Mouse (Mus musculus) macrophage (primary cell): ENCODE results near the gene Kyat3. TPM values are rescaled to one million over a fixed set of nuclear protein-coding genes. Genes with fewer than 3 reads are reported as not detected.

Experiments used
- H3K27ac ChIP-seq: fragments of 350-480 bp; formaldehyde crosslinking; 2 replicates; pipeline ENCODE4 v1.9.0; 2021
- H3K36me3 ChIP-seq: fragments of 350-480 bp; formaldehyde crosslinking; 2 replicates; pipeline ENCODE4 v1.9.0; 2021; ENCODE audit errors: inconsistent target
- H3K4me3 ChIP-seq: fragments of 350-480 bp; formaldehyde crosslinking; 2 replicates; pipeline ENCODE4 v1.9.0; 2021; ENCODE audit errors: inconsistent target
- H3K79me2 ChIP-seq: fragments of 350-480 bp; formaldehyde crosslinking; 2 replicates; pipeline ENCODE4 v1.9.0; 2021; ENCODE audit errors: inconsistent target
- WGBS: methylation state at CpG from one replicate; pipeline ENCODE4 v1.1.7; 2026; ENCODE audit warnings: inconsistent platforms; ENCODE audit not compliant: missing documents; 5-methylcytosine and 5-hydroxymethylcytosine counted together
- polyA plus RNA-seq: library from polyadenylated mRNA; stranded (reverse); fragments of 250-400 nt; gene quantifications from 3 replicates; pipeline ENCODE4 v1.2.4, GENCODE M21; 2018; ENCODE audit warnings: inconsistent platforms

Kyat3 gene
- polyA plus RNA-seq, 1 experiment from 2014 or later, result 2.1 TPM

DNA sequence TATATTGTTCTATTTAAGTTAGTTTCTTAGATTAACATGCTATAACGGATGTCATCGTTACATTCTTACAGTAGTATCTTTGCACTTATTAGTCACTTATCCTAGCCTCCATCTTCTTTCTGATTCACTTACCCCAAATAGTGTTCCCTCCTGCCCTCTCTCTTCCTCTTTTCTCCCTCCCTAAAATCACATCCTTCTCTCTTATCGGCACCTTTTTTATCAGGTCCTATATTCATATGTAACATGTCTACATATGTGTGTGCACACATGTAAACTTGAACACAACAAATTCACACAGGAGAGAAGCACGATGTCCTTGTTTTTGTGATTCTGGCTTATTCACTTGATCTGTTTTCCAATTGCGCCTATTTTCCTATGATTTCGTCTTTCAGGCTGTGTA lies 67.6 kb downstream of the Kyat3 start:
- H3K79me2 ChIP-seq, result peaks cover 83% of the 10 kb centered on the region
- no peak overlapping the region for H3K4me3 ChIP-seq
- WGBS, result 82% methylated on average over 6 of the region's 6 CpGs
- no peak overlapping the region for H3K27ac ChIP-seq
- H3K36me3 ChIP-seq, result peaks cover 25% of the 10 kb centered on the region; the same call in 1 of the 2 replicates

DNA sequence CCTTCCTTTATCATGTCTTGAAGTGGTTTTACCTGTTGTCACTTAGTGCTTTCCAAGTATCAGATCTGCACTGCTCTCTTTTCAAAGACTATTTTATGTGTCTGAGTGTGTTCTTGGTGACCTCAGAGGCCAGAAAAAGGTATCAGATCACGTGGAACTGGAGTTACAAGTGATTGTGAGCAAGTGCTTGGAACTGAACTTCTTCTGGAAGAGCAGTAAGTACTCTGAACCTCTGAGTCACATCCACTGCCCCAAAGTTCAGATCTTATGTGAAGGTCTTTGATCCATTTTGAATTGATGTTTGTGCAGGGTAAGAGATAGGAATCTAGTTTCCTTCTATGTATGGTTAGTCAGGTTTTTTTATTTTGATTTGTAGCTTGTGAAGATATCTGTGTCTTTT lies 69.7 kb downstream of the Kyat3 start:
- H3K27ac ChIP-seq, result no peak overlapping the region
- H3K36me3 ChIP-seq, result peaks cover 44% of the 10 kb centered on the region; the same call in 1 of the 2 replicates
- WGBS, result 45% methylated on average over 1 of the region's 1 CpGs
- H3K79me2 ChIP-seq, result peaks cover 100% of the 10 kb centered on the region
- H3K4me3 ChIP-seq, result no peak overlapping the region

DNA sequence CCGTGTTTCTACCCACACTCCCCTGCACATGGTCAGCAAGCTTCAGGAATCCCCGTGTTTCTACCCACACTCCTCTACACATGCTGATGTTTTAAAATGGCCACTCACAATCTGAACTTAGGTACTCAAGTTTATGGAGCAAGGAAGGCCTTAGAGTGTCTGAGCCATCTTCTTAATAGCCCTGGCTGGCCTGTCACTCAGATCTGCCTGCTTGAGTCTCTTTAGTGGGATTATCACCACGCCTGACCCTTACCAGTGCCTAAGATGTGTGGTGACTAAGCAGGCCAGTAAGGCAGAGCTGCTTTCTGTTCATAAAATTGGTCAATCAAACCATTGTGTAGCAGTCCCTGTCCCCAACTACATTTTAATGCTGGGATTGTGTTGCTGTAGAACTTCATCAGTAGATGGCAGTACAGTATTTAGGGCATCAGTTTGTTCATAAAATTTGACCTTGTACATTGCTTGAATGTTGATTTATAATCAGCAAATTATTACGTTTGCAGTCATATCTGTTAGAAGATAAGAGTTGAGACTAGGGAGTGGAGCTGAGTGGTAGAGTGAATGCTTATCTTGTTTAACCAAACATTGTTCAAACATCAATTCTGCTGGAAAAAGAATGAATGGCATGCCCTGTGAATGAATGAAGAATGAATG lies 72.8 kb downstream of the Kyat3 start:
- 90% methylated on average over 4 of the region's 4 CpGs for WGBS
- Histone ChIP-seq H3K79me2 (peaks cover 92% of the 10 kb centered on the region), H3K27ac (no peak overlapping the region), H3K4me3 (no peak overlapping the region), H3K36me3 (peaks cover 70% of the 10 kb centered on the region; the same call in 1 of the 2 replicates)

DNA sequence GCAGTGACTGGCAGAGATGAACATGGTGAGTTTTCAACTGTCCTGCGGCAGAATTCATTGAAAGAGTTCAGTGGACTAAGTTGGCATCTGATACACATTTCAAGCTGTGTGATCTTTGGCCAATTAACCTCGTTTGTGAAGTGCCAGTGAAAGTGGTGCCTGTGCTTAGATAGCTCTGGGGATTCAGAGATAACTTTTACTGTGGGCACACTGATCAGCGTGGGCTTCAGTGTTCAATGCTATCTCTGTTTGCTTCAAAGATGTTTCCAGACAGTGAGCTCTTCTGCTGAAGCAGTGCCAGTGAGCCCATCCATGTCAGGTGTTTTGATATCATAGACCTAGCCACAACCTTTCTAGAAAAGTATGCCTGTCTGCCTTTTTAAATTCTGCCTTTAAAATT lies 76.4 kb downstream of the Kyat3 start:
- H3K36me3 ChIP-seq, result peaks cover 92% of the 10 kb centered on the region

DNA sequence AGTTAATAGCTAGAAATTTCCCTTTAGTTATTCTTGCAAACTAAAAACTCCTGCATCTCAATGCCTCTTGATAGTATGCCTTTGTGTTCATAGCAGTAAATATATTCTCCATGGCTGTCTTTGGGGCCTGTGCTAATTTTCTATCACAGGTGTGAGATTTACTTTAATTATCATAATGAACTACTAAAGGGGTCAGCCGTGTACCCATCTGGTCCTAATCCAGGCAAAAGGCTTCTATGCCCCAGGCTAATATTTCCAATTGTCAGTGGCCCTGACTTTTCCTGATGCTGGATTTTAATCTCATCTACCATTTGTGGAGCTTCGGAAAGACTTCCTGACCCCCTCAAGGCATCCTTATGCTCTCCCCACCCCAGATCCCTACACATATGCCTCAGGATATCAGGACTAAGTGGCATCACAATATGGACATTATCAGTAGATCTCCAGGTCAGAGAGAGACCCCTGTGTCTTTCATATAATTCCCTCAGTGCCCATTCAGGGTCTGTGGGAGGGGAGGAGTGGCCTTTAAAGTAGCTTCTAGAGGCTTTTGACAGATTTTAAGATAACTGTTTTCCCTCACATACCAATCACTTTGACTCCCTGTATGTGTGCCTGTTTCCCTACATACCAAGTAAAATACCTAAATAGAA lies 85.7 kb downstream of the Kyat3 start:
- H3K79me2 ChIP-seq, result no peaks in the 10 kb centered on the region
- no peak overlapping the region for H3K27ac ChIP-seq
- 96% methylated on average over 2 of the region's 2 CpGs for WGBS
- peaks cover 41% of the 10 kb centered on the region for H3K36me3 ChIP-seq
- H3K4me3 ChIP-seq, result no peak overlapping the region

More for the DNA sequence above, 76.4 kb downstream of the Kyat3 start:
- 85% methylated on average over 3 of the region's 3 CpGs for whole genome bisulfite sequencing
- H3K27ac ChIP-seq, result no peak overlapping the region
- no peak overlapping the region for H3K4me3 ChIP-seq
- peaks cover 56% of the 10 kb centered on the region for H3K79me2 ChIP-seq

DNA sequence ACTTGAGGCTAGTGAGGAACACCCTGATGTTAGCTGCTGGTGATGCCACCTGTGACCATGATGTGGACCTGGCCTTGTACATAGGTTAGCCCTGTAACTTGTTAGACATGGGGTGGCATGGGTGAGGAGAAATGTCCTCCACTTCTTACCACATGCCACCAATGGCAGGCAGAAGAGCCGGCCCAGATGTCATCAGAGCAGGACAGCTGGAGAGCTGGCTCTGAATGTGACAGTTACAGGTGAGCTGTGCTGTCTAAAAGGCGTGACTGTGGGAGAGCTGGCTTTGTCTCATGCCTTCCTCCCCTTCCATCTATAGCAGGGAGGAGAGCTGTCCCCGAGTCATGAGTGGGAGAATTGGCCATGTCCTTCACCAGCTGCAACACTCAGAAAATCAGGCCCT lies 94.7 kb downstream of the Kyat3 start:
- 94% methylated on average over 3 of the region's 3 CpGs for WGBS
- H3K79me2 ChIP-seq, result no peaks in the 10 kb centered on the region
- peaks cover 77% of the 10 kb centered on the region for H3K36me3 ChIP-seq
- H3K27ac ChIP-seq, result no peak overlapping the region
- no peak overlapping the region for H3K4me3 ChIP-seq

Other genes with a start within 250 kb of the Kyat3 start
- gene Gbp5, start 207.1 kb upstream of the Kyat3 start, polyA plus RNA-seq, result 6.2 to 68.6 TPM (median 14.6 TPM) in 3 replicates
- gene Gbp7, start 170.7 kb upstream of the Kyat3 start, polyA plus RNA-seq, result 9.7 to 74.3 TPM (median 22.4 TPM) in 3 replicates
- gene Gbp3, start 141.0 kb upstream of the Kyat3 start, polyA plus RNA-seq, result 11.0 to 108 TPM (median 33.4 TPM) in 3 replicates
- gene Gbp2b, start 106.2 kb upstream of the Kyat3 start, polyA plus RNA-seq, result 0.32 to 0.66 TPM in 2 of 3 replicates, not detected in the other
- gene Gbp2, start 80.4 kb upstream of the Kyat3 start, polyA plus RNA-seq, result 22.4 to 246 TPM (median 54.9 TPM) in 3 replicates
- gene Gtf2b, start 64.0 kb downstream of the Kyat3 start, polyA plus RNA-seq, result 50.6 to 61.4 TPM (median 51.3 TPM) in 3 replicates
- 14.3 to 15.2 TPM (median 14.3 TPM) in 3 replicates for gene Pkn2, start 181.0 kb downstream of the Kyat3 start, polyA plus RNA-seq